Mouse (Mus musculus) hindbrain, embryonic 16.5 days (tissue): Measurements from ENCODE around the gene Peg10. TPM values are rescaled to one million over a fixed set of nuclear protein-coding genes. Genes with fewer than 3 reads are reported as not detected.
"Not testable (repeated sequence)": the region's sequence is repeated elsewhere in the genome, so short reads cannot be mapped to it uniquely, and the experiment has no call there.

ENCODE experiments used
- ATAC-seq: fragments of 200-750 bp; cut with Nextera tagmentation; 2 replicates; pipeline ENCODE4 v1.8.0; 2017; ENCODE audit warnings: moderate TSS enrichment, moderate library complexity
- H3K27ac ChIP-seq: fragments of 300-500 bp; sonication (generic); 2 replicates; pipeline ENCODE4 v1.5.1; 2014; ENCODE audit warnings: low read depth, mild to moderate bottlenecking, control low read depth, low read length, moderate library complexity
- H3K27me3 ChIP-seq: fragments of 300-500 bp; sonication (generic); replicated peaks from 2 replicates; pipeline ENCODE4 v1.6.1; 2014; ENCODE audit warnings: low read length; ENCODE audit not compliant: control insufficient read depth, insufficient read depth
- H3K36me3 ChIP-seq: fragments of 300-500 bp; sonication (generic); 2 replicates; pipeline ENCODE4 v1.6.1; 2014; ENCODE audit warnings: mild to moderate bottlenecking, low read length, moderate library complexity, mixed read lengths; ENCODE audit not compliant: control insufficient read depth, insufficient read depth
- H3K4me1 ChIP-seq: fragments of 300-500 bp; sonication (generic); 2 replicates; pipeline ENCODE4 v1.6.1; 2014; ENCODE audit warnings: low read depth, low read length; ENCODE audit not compliant: control insufficient read depth, insufficient read depth
- H3K4me2 ChIP-seq: fragments of 300-500 bp; sonication (generic); 2 replicates; pipeline ENCODE4 v1.6.1; 2014; ENCODE audit warnings: mild to moderate bottlenecking, low read length, control low read depth, moderate library complexity
- H3K4me3 ChIP-seq: fragments of 300-500 bp; sonication (generic); 2 replicates; pipeline ENCODE4 v1.5.1; 2014; ENCODE audit warnings: mild to moderate bottlenecking, low read length, control low read depth, moderate library complexity
- H3K9ac ChIP-seq: fragments of 300-500 bp; sonication (generic); 2 replicates; pipeline ENCODE4 v1.6.1; 2014; ENCODE audit warnings: low read depth, mild to moderate bottlenecking, control low read depth, low read length, moderate library complexity
- H3K9me3 ChIP-seq: fragments of 300-500 bp; sonication (generic); 2 replicates; pipeline ENCODE4 v1.6.1; 2014; ENCODE audit warnings: mild to moderate bottlenecking, low read length, moderate library complexity; ENCODE audit not compliant: control insufficient read depth
- WGBS: fragments of 180-500 bp; shearing (Covaris S2); extraction: QIAGEN DNeasy Blood & Tissue Kit; methylation state at CpG from one replicate; pipeline ENCODE4 v1.1.7; 2014; 5-methylcytosine and 5-hydroxymethylcytosine counted together
- polyA plus RNA-seq: library from polyadenylated mRNA; unstranded; fragments of >200 nt; fragmentation: Nextera tagmentation; extraction: Ambion mirVana; gene quantifications from 2 replicates; pipeline ENCODE4 v1.2.1, GENCODE M21; 2015

Gene Peg10
- polyA plus RNA-seq, 1 experiment from 2014 or later: 4.6 TPM

DNA sequence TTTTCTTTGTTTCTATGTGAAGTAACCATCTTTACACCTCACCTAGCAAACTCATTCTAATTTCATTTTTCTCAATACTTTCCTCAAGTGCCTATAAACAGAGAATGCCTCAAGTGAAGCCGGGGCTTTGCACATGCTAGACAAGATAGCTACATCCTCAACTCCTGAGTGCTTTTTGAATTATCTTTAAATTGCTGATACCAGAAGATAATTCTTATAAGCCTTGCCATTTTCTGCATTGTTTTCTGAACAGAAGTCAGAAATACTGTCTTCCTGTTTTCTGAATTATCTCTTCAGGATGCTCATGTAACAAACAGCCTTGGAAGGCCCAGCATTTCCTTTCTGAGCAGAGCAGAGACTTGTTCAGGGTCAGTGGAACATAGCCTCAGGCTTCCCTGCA lies 49.2 kb downstream of the Peg10 start:
- no peak overlapping the region for H3K9ac ChIP-seq
- H3K9me3 ChIP-seq: no peaks in the 10 kb centered on the region
- H3K4me3 ChIP-seq: no peak overlapping the region
- no peak overlapping the region for H3K4me2 ChIP-seq
- whole genome bisulfite sequencing: 94% methylated on average over 1 of the region's 1 CpGs
- no peak overlapping the region for H3K27ac ChIP-seq
- H3K27me3 ChIP-seq: no peaks in the 10 kb centered on the region
- H3K36me3 ChIP-seq: no peaks in the 10 kb centered on the region
- H3K4me1 ChIP-seq: no peaks in the 10 kb centered on the region
- no peak for ATAC-seq

DNA sequence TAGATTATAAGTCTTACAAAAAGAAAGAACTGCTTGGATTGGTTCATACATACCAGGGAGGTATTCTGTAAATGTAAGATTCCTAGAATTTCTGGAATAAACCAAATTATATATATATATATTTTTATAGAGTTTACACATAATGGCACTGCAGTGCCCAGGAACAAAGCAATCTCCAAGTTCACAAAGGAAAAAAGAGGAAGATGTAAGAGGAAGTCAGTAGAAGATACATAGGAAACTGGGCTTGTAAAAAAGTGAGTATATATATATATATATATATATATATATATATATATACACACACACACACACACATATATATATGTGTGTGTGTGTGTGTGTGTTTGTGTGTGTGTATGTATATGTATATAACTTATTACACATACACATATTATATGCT lies 50.2 kb downstream of the Peg10 start:
- not testable (repeated sequence) for ATAC-seq, H3K9ac ChIP-seq, H3K27ac ChIP-seq, H3K4me3 ChIP-seq, H3K36me3 ChIP-seq, H3K27me3 ChIP-seq, H3K4me2 ChIP-seq, H3K9me3 ChIP-seq, H3K4me1 ChIP-seq

DNA sequence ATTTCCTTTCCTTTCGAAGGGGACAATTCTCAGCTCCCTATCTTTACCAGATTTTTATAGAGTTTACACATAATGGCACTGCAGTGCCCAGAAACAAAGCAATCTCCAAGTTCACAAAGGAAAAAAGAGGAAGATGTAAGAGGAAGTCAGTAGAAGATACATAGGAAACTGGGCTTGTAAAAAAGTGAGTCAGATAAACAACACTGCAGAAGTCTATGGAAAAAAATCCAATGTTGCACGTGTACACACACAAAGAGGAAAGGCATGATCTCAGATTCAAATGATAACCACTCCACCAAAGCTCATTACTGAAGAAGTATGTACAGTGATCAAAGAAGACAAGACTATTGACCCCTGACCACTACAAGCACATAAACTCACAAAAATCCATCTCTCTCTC lies 51.3 kb downstream of the Peg10 start:
- 70% methylated on average over 2 of the region's 2 CpGs for WGBS
- Histone ChIP-seq H3K4me3 (no peak overlapping the region), H3K4me1 (no peaks in the 10 kb centered on the region), H3K9me3 (no peaks in the 10 kb centered on the region), H3K4me2 (no peak overlapping the region), H3K36me3 (no peaks in the 10 kb centered on the region), H3K9ac (no peak overlapping the region), H3K27ac (no peak overlapping the region), H3K27me3 (no peaks in the 10 kb centered on the region)
- no peak for ATAC-seq

DNA sequence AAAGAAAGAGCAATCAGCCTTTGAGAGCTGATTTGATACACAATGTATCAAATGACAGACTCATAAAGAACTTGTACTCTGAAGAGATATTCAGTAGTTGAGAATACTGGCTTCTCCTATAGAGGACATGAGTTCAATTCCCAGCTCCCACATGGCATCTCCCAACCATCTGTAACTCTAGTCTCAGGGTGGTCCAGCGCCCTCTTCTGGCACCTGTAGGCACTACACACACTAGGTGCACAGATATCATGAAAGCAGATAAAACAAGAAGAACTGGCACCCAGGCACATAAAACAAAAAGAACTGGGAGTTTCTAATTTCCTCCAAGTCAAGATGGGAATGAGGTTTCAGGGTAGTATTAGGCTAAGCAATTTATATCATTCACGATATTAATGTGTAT lies 52.3 kb downstream of the Peg10 start:
- Histone ChIP-seq H3K27ac (no peak overlapping the region), H3K4me2 (no peak overlapping the region), H3K9ac (no peak overlapping the region), H3K4me1 (no peaks in the 10 kb centered on the region), H3K36me3 (no peaks in the 10 kb centered on the region), H3K27me3 (no peaks in the 10 kb centered on the region), H3K9me3 (no peaks in the 10 kb centered on the region), H3K4me3 (no peak overlapping the region)
- ATAC-seq: no peak
- WGBS: 80% methylated on average over 2 of the region's 2 CpGs

DNA sequence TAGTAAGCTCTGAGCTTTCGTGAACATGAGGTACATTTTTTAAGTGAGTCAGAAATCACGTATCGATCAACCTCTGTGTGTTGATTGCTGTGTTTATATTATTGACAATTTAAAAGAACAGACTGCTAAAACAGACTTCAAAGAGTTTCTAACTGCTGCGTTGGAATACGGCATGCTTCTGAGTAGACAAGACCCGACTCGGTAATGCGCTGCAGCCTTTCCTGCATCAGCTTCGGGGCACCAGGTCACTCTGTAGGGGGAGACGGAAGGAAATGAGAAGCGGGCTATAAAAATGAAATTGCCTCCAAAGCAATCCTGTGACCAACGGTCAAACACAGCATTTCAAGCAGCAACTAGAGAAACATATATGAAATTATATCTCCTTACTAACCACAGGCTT lies 59.9 kb downstream of the Peg10 start:
- no peaks in the 10 kb centered on the region for H3K9me3 ChIP-seq
- no peak overlapping the region for H3K27ac ChIP-seq
- no peak overlapping the region for H3K9ac ChIP-seq
- no peak overlapping the region for H3K4me3 ChIP-seq
- no peaks in the 10 kb centered on the region for H3K27me3 ChIP-seq
- no peak for ATAC-seq
- no peaks in the 10 kb centered on the region for H3K36me3 ChIP-seq
- H3K4me2 ChIP-seq: no peak overlapping the region
- no peaks in the 10 kb centered on the region for H3K4me1 ChIP-seq
- WGBS: 75% methylated on average over 12 of the region's 12 CpGs

Other genes starting within 250 kb of the Peg10 start
- 114 and 205 TPM in 2 replicates for gene Col1a2, start 242.5 kb upstream of the Peg10 start, polyA plus RNA-seq
- 42.1 and 43.4 TPM in 2 replicates for gene Casd1, start 146.5 kb upstream of the Peg10 start, polyA plus RNA-seq
- 58.3 and 59.7 TPM in 2 replicates for gene Sgce, start 99 bp upstream of the Peg10 start, polyA plus RNA-seq
- 30.8 and 40.1 TPM in 2 replicates for gene Ppp1r9a, start 155.6 kb downstream of the Peg10 start, polyA plus RNA-seq